Comparison of ENCODE assay signal across 9 mouse cellular contexts in the genomic region with DNA sequence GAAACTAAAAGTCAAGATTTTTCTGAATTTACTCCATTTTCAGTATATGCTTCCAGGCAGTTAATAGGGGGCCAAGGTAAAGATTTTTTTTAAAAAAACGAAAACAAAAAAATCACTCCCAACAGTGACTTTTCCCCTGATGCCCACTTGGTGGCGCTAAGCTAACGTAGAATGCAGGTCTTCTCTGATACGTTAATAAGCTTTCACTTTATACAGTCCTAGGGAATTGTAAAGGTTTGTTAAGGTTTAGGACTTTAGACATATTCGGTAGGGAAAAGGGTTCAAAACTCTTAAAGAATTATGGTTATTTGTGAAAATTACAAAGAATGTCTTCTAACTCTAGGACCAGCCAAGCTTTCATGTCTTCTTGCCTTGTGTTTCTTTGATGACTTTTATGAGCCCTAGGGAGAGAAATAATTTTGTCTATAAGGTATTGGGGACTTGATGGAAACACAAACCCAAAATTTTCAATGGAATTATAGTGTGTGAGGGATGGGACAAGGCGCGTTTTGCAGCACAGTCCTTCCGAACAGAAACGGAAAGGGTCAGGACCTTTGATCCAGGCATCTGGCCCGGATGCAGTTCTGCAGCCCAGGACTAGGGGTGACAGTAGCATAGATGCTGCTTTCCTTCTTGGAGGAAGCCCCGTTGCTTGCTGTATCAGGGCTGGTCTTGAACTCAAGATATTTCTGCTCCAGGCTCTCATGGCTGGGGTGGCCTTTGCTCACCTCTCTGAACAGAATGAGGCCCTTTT.
A peak's percentile ranks its signal among the peaks of the same experiment; 100 is the strongest.
DNase-seq lines count a peak whose midpoint lies in the region; ATAC-seq lines count a peak whose summit lies in the region.
"Had no signal": no experiment of that assay in that cellular context is flagged by ENCODE, and none has a peak within 500 bp of the region (broad histone marks: within the 10 kb centered on the region; RNA-seq: fewer than 3 reads in every experiment).

No protein-coding gene starts in this region.

- DNase-seq in forebrain, embryonic 11.5 days (ENCODE audit: low spot score): no peak
- no peak for DNase-seq in forebrain, embryonic 10.5 days (ENCODE audit: extremely low spot score, low spot score)
- peak; percentile 78 for DNase-seq in 416B (ENCODE audit: low read depth)
- DNase-seq in lung, postnatal 14 days: peak; percentile 48
- peak; percentile 53 for DNase-seq in right cerebral cortex, postnatal 4 days

- H3K4me3 ChIP-seq in forebrain, embryonic 11.5 days (ENCODE audit: low read depth, low read length): no peak overlapping the region
- H3K4me3 ChIP-seq in forebrain, embryonic 10.5 days: no peak overlapping the region
- no peak overlapping the region for H3K4me3 ChIP-seq in forebrain, embryonic 16.5 days (replicated peaks; ENCODE audit: low read length)
- H3K4me3 ChIP-seq in kidney, embryonic 16.5 days (ENCODE audit: low read length): no peak overlapping the region
- H3K4me3 ChIP-seq: limb, embryonic 13.5 days had no signal

- 38% methylated on average over 11 of the region's 11 CpGs for WGBS in forebrain, embryonic 11.5 days
- 38% methylated on average over 11 of the region's 11 CpGs for WGBS in forebrain, embryonic 10.5 days
- 40% methylated on average over 11 of the region's 11 CpGs for WGBS in forebrain, embryonic 16.5 days
- WGBS in kidney, embryonic 16.5 days: 30% methylated on average over 11 of the region's 11 CpGs

- H3K4me2 ChIP-seq in forebrain, embryonic 11.5 days (ENCODE audit: low read depth, low read length, severe bottlenecking): no peak overlapping the region
- H3K4me2 ChIP-seq in forebrain, embryonic 16.5 days (ENCODE audit: low read length): no peak overlapping the region
- no peak overlapping the region for H3K4me2 ChIP-seq in kidney, embryonic 16.5 days (replicated peaks; ENCODE audit: low read depth, low read length)
- H3K4me2 ChIP-seq: limb, embryonic 13.5 days had no signal

- no peaks in the 10 kb centered on the region for H3K36me3 ChIP-seq in forebrain, embryonic 11.5 days (ENCODE audit: control insufficient read depth, insufficient read depth, low read length)
- H3K36me3 ChIP-seq in forebrain, embryonic 10.5 days (replicated peaks): no peaks in the 10 kb centered on the region
- H3K36me3 ChIP-seq in forebrain, embryonic 16.5 days (ENCODE audit: control insufficient read depth, insufficient read depth): no peaks in the 10 kb centered on the region
- no peaks in the 10 kb centered on the region for H3K36me3 ChIP-seq in kidney, embryonic 16.5 days (ENCODE audit: insufficient read depth, low read length)
- H3K36me3 ChIP-seq: limb, embryonic 13.5 days had no signal

- no peaks in the 10 kb centered on the region for H3K27me3 ChIP-seq in forebrain, embryonic 11.5 days (ENCODE audit: control insufficient read depth, insufficient read depth, low read length)
- no peaks in the 10 kb centered on the region for H3K27me3 ChIP-seq in forebrain, embryonic 10.5 days (ENCODE audit: poor library complexity, severe bottlenecking)
- H3K27me3 ChIP-seq in forebrain, embryonic 16.5 days (replicated peaks; ENCODE audit: control insufficient read depth, insufficient read depth, low read length): no peaks in the 10 kb centered on the region
- no peaks in the 10 kb centered on the region for H3K27me3 ChIP-seq in kidney, embryonic 16.5 days (ENCODE audit: insufficient read depth, low read length)

- H3K9me3 ChIP-seq in forebrain, embryonic 11.5 days (ENCODE audit: control insufficient read depth, low read length): no peaks in the 10 kb centered on the region
- no peaks in the 10 kb centered on the region for H3K9me3 ChIP-seq in forebrain, embryonic 10.5 days
- H3K9me3 ChIP-seq in forebrain, embryonic 16.5 days (ENCODE audit: control insufficient read depth, low read length): no peaks in the 10 kb centered on the region
- H3K9me3 ChIP-seq in kidney, embryonic 16.5 days (ENCODE audit: low read length): no peaks in the 10 kb centered on the region
- H3K9me3 ChIP-seq: limb, embryonic 13.5 days had no signal

- no peaks in the 10 kb centered on the region for H3K4me1 ChIP-seq in forebrain, embryonic 11.5 days (replicated peaks; ENCODE audit: control insufficient read depth, insufficient read depth, low read length)
- no peaks in the 10 kb centered on the region for H3K4me1 ChIP-seq in forebrain, embryonic 10.5 days
- no peaks in the 10 kb centered on the region for H3K4me1 ChIP-seq in forebrain, embryonic 16.5 days (replicated peaks; ENCODE audit: control insufficient read depth, insufficient read depth, low read length)
- no peaks in the 10 kb centered on the region for H3K4me1 ChIP-seq in kidney, embryonic 16.5 days (ENCODE audit: insufficient read depth, low read length)
- H3K4me1 ChIP-seq: limb, embryonic 13.5 days had no signal

- no peak overlapping the region for H3K27ac ChIP-seq in forebrain, embryonic 11.5 days (ENCODE audit: low read depth, low read length)
- H3K27ac ChIP-seq in forebrain, embryonic 10.5 days: no peak overlapping the region
- no peak overlapping the region for H3K27ac ChIP-seq in forebrain, embryonic 16.5 days (ENCODE audit: low read length)
- no peak overlapping the region for H3K27ac ChIP-seq in kidney, embryonic 16.5 days (ENCODE audit: low read length)
- H3K27ac ChIP-seq: limb, embryonic 13.5 days had no signal

- ATAC-seq in forebrain, embryonic 11.5 days (replicated peaks; ENCODE audit: low FRiP score): peak; percentile 58
- ATAC-seq in activated CD4-positive, CD25-positive, alpha-beta regulatory T cell, adult 4 months: peak; percentile 73
- peak; percentile 75 for ATAC-seq in forebrain, embryonic 16.5 days
- ATAC-seq in kidney, embryonic 16.5 days (ENCODE audit: low FRiP score, low TSS enrichment): 0 out of 2 replicates have a peak, but pooled peaks have one; percentile 12

- H3K9ac ChIP-seq in forebrain, embryonic 11.5 days (ENCODE audit: low read length): no peak overlapping the region
- H3K9ac ChIP-seq in forebrain, embryonic 16.5 days (replicated peaks; ENCODE audit: low read depth, low read length): no peak overlapping the region
- H3K9ac ChIP-seq in kidney, embryonic 16.5 days (replicated peaks; ENCODE audit: low read length): no peak overlapping the region
- H3K9ac ChIP-seq: limb, embryonic 13.5 days had no signal

Comparison
In these comparisons a context has a peak if more than half of its experiments do, and no peak if none do; other contexts are left out.
1. ATAC-seq: peak in every context shown above with its lines; median percentile 75 in forebrain, embryonic 16.5 days; 73 in activated CD4-positive, CD25-positive, alpha-beta regulatory T cell, adult 4 months; 58 in forebrain, embryonic 11.5 days; 12 in kidney, embryonic 16.5 days.
2. DNase-seq: peak in 416B (single experiment), lung, postnatal 14 days (single experiment) and right cerebral cortex, postnatal 4 days (single experiment); none in forebrain, embryonic 11.5 days (single experiment) and forebrain, embryonic 10.5 days (single experiment).